Mouse (Mus musculus): ENCODE results near the gene Dcxr. TPM values are rescaled to one million over a fixed set of nuclear protein-coding genes. Genes with fewer than 3 reads are reported as not detected.

Gene Dcxr
- polyA plus RNA-seq, 1 experiment from 2014 or later = 7.0 TPM

GRCm38 (mm10) chr11:120704486-120705325 is 22.4 kb downstream of the Dcxr start:
- peak; percentile 31; the same call in 1 of the 2 replicates for ATAC-seq

GRCm38 (mm10) chr11:120703696-120704454 is 23.2 kb downstream of the Dcxr start:
- Histone ChIP-seq H3K4me3 (ENCODE audit: low read depth, low read length) (no peak overlapping the region), H3K9me3 (replicated peaks; ENCODE audit: control insufficient read depth, low read length, poor library complexity, severe bottlenecking) (no peaks in the 10 kb centered on the region), H3K4me1 (ENCODE audit: control insufficient read depth, insufficient read depth, low read length) (peaks cover 19% of the 10 kb centered on the region), H3K27ac (ENCODE audit: low read length) (no peak overlapping the region), H3K4me2 (ENCODE audit: low read length) (no peak overlapping the region), H3K36me3 (ENCODE audit: control insufficient read depth, insufficient read depth, low read length) (peaks cover 5% of the 10 kb centered on the region), H3K27me3 (ENCODE audit: control insufficient read depth, insufficient read depth, low read depth, low read length) (no peaks in the 10 kb centered on the region), H3K9ac (ENCODE audit: low read depth, low read length) (peak overlapping the region; percentile 39)
- no peak for ATAC-seq
- 37% methylated on average over 15 of the region's 15 CpGs for WGBS

More at GRCm38 (mm10) chr11:120704486-120705325, 22.4 kb downstream of the Dcxr start:
- peak overlapping the region; percentile 39; the same call in 1 of the 2 replicates for H3K9ac ChIP-seq (ENCODE audit: low read depth, low read length)
- no peaks in the 10 kb centered on the region for H3K9me3 ChIP-seq (replicated peaks; ENCODE audit: control insufficient read depth, low read length, poor library complexity, severe bottlenecking)
- peaks cover 19% of the 10 kb centered on the region for H3K4me1 ChIP-seq (ENCODE audit: control insufficient read depth, insufficient read depth, low read length)
- no peak overlapping the region for H3K4me3 ChIP-seq (ENCODE audit: low read depth, low read length)
- H3K27ac ChIP-seq (ENCODE audit: low read length) = no peak overlapping the region
- no peaks in the 10 kb centered on the region for H3K27me3 ChIP-seq (ENCODE audit: control insufficient read depth, insufficient read depth, low read depth, low read length)
- peaks cover 10% of the 10 kb centered on the region for H3K36me3 ChIP-seq (ENCODE audit: control insufficient read depth, insufficient read depth, low read length)
- no peak overlapping the region for H3K4me2 ChIP-seq (ENCODE audit: low read length)
- WGBS = 16% methylated on average over 8 of the region's 8 CpGs

GRCm38 (mm10) chr11:120697741-120698140 is 29.3 kb downstream of the Dcxr start:
- Histone ChIP-seq H3K9ac (ENCODE audit: low read depth, low read length) (no peak overlapping the region), H3K36me3 (ENCODE audit: control insufficient read depth, insufficient read depth, low read length) (peaks cover 4% of the 10 kb centered on the region; the same call in 1 of the 2 replicates), H3K4me2 (ENCODE audit: low read length) (no peak overlapping the region), H3K9me3 (replicated peaks; ENCODE audit: control insufficient read depth, low read length, poor library complexity, severe bottlenecking) (no peaks in the 10 kb centered on the region), H3K27ac (ENCODE audit: low read length) (no peak overlapping the region), H3K4me1 (ENCODE audit: control insufficient read depth, insufficient read depth, low read length) (peaks cover 6% of the 10 kb centered on the region; the same call in 1 of the 2 replicates), H3K4me3 (ENCODE audit: low read depth, low read length) (no peak overlapping the region), H3K27me3 (ENCODE audit: control insufficient read depth, insufficient read depth, low read depth, low read length) (no peaks in the 10 kb centered on the region)
- ATAC-seq = no peak
- WGBS = 70% methylated on average over 10 of the region's 10 CpGs

- H3K9ac ChIP-seq (ENCODE audit: low read depth, low read length) = no peak overlapping the region
- peaks cover 6% of the 10 kb centered on the region; the same call in 1 of the 2 replicates for H3K4me1 ChIP-seq (ENCODE audit: control insufficient read depth, insufficient read depth, low read length)
- H3K27me3 ChIP-seq (ENCODE audit: control insufficient read depth, insufficient read depth, low read depth, low read length) = no peaks in the 10 kb centered on the region
- WGBS = 92% methylated on average over 6 of the region's 6 CpGs
- H3K9me3 ChIP-seq (replicated peaks; ENCODE audit: control insufficient read depth, low read length, poor library complexity, severe bottlenecking) = no peaks in the 10 kb centered on the region
- peaks cover 4% of the 10 kb centered on the region; the same call in 1 of the 2 replicates for H3K36me3 ChIP-seq (ENCODE audit: control insufficient read depth, insufficient read depth, low read length)
- no peak overlapping the region for H3K4me2 ChIP-seq (ENCODE audit: low read length)
- no peak overlapping the region for H3K27ac ChIP-seq (ENCODE audit: low read length)
- no peak for ATAC-seq
- no peak overlapping the region for H3K4me3 ChIP-seq (ENCODE audit: low read depth, low read length)
Measured at GRCm38 (mm10) chr11:120696568-120696967, 30.5 kb downstream of the Dcxr start.

- no peaks in the 10 kb centered on the region for H3K9me3 ChIP-seq (replicated peaks; ENCODE audit: control insufficient read depth, low read length, poor library complexity, severe bottlenecking)
- 40% methylated on average over 12 of the region's 12 CpGs for WGBS
- peak; percentile 63 for ATAC-seq
- H3K36me3 ChIP-seq (ENCODE audit: control insufficient read depth, insufficient read depth, low read length) = no peaks in the 10 kb centered on the region
- H3K4me2 ChIP-seq (ENCODE audit: low read length) = no peak overlapping the region
- peaks cover 6% of the 10 kb centered on the region; the same call in 1 of the 2 replicates for H3K4me1 ChIP-seq (ENCODE audit: control insufficient read depth, insufficient read depth, low read length)
- no peaks in the 10 kb centered on the region for H3K27me3 ChIP-seq (ENCODE audit: control insufficient read depth, insufficient read depth, low read depth, low read length)
- H3K27ac ChIP-seq (ENCODE audit: low read length) = 0 out of 2 replicates have a peak overlapping the region, but pooled peaks have one; percentile 5
- no peak overlapping the region for H3K9ac ChIP-seq (ENCODE audit: low read depth, low read length)
- no peak overlapping the region for H3K4me3 ChIP-seq (ENCODE audit: low read depth, low read length)
Measured at GRCm38 (mm10) chr11:120695641-120696040, 31.4 kb downstream of the Dcxr start.

GRCm38 (mm10) chr11:120695184-120695583 is 31.9 kb downstream of the Dcxr start:
- Histone ChIP-seq H3K9ac (ENCODE audit: low read depth, low read length) (no peak overlapping the region), H3K4me2 (ENCODE audit: low read length) (no peak overlapping the region), H3K9me3 (replicated peaks; ENCODE audit: control insufficient read depth, low read length, poor library complexity, severe bottlenecking) (no peaks in the 10 kb centered on the region), H3K4me1 (ENCODE audit: control insufficient read depth, insufficient read depth, low read length) (peaks cover 6% of the 10 kb centered on the region; the same call in 1 of the 2 replicates), H3K27ac (ENCODE audit: low read length) (0 out of 2 replicates have a peak overlapping the region, but pooled peaks have one; percentile 4), H3K36me3 (ENCODE audit: control insufficient read depth, insufficient read depth, low read length) (peaks cover 2% of the 10 kb centered on the region; the same call in 1 of the 2 replicates), H3K4me3 (ENCODE audit: low read depth, low read length) (no peak overlapping the region), H3K27me3 (ENCODE audit: control insufficient read depth, insufficient read depth, low read depth, low read length) (no peaks in the 10 kb centered on the region)
- ATAC-seq = peak; percentile 75
- WGBS = 10% methylated on average over 4 of the region's 4 CpGs

- Histone ChIP-seq H3K4me1 (ENCODE audit: control insufficient read depth, insufficient read depth, low read length) (peaks cover 6% of the 10 kb centered on the region; the same call in 1 of the 2 replicates), H3K9me3 (replicated peaks; ENCODE audit: control insufficient read depth, low read length, poor library complexity, severe bottlenecking) (no peaks in the 10 kb centered on the region), H3K9ac (ENCODE audit: low read depth, low read length) (no peak overlapping the region), H3K4me2 (ENCODE audit: low read length) (no peak overlapping the region), H3K36me3 (ENCODE audit: control insufficient read depth, insufficient read depth, low read length) (peaks cover 9% of the 10 kb centered on the region; the same call in 1 of the 2 replicates), H3K27me3 (ENCODE audit: control insufficient read depth, insufficient read depth, low read depth, low read length) (no peaks in the 10 kb centered on the region), H3K27ac (ENCODE audit: low read length) (no peak overlapping the region), H3K4me3 (ENCODE audit: low read depth, low read length) (no peak overlapping the region)
- no peak for ATAC-seq
- 53% methylated on average over 3 of the region's 3 CpGs for WGBS
Measured at GRCm38 (mm10) chr11:120693461-120693860, 33.6 kb downstream of the Dcxr start.

- Histone ChIP-seq H3K36me3 (ENCODE audit: control insufficient read depth, insufficient read depth, low read length) (peaks cover 9% of the 10 kb centered on the region; the same call in 1 of the 2 replicates), H3K27me3 (ENCODE audit: control insufficient read depth, insufficient read depth, low read depth, low read length) (no peaks in the 10 kb centered on the region), H3K9ac (ENCODE audit: low read depth, low read length) (no peak overlapping the region), H3K4me3 (ENCODE audit: low read depth, low read length) (no peak overlapping the region), H3K27ac (ENCODE audit: low read length) (no peak overlapping the region), H3K4me2 (ENCODE audit: low read length) (no peak overlapping the region), H3K4me1 (ENCODE audit: control insufficient read depth, insufficient read depth, low read length) (peaks cover 6% of the 10 kb centered on the region; the same call in 1 of the 2 replicates), H3K9me3 (replicated peaks; ENCODE audit: control insufficient read depth, low read length, poor library complexity, severe bottlenecking) (no peaks in the 10 kb centered on the region)
- 94% methylated on average over 4 of the region's 4 CpGs for whole genome bisulfite sequencing
- ATAC-seq = no peak
Measured at GRCm38 (mm10) chr11:120692471-120693011, 34.5 kb downstream of the Dcxr start.
